In genomic region chr15:102208092-102208561, GRCm38 (mm10) we compare ENCODE assay signal across 17 mouse cellular contexts. TPM values are rescaled to one million over a fixed set of nuclear protein-coding genes. Genes with fewer than 3 reads are reported as not detected.
DNase-seq lines count a peak whose midpoint lies in the region; ATAC-seq and TF ChIP-seq lines count a peak whose summit lies in the region.
"Had no signal": no experiment of that assay in that cellular context is flagged by ENCODE, and none has a peak within 500 bp of the region (broad histone marks: within the 10 kb centered on the region; RNA-seq: fewer than 3 reads in every experiment).

No protein-coding gene starts in this region.

- DNase-seq in kidney, postnatal 10 days, result no peak
- DNase-seq in 416B (ENCODE audit: low read depth) (peak; percentile 65), ES-E14 (ENCODE audit: low read depth, low spot score) (no peak)
- DNase-seq in induced T-regulatory cell, adult 2 months (ENCODE audit: low read depth), result peak; percentile 62
- DNase-seq in urinary bladder, adult 2 months (ENCODE audit: low spot score), result no peak
- DNase-seq in cerebellum, adult 2 months, result no peak
- DNase-seq: adrenal gland, postnatal 36 days; gastrocnemius, postnatal 25 days; lung, adult 18-20 months; thymus, postnatal 14 days had no signal

- 0 out of 2 replicates have a peak overlapping the region, but pooled peaks have one; percentile 28 for H3K9ac ChIP-seq in kidney, embryonic 14.5 days (ENCODE audit: low read depth, low read length)
- H3K9ac ChIP-seq in ES-E14 (ENCODE audit: insufficient read depth, low read depth, low read length, poor library complexity, severe bottlenecking), result peak overlapping the region; percentile 34; the same call in 1 of the 2 replicates
- H3K9ac ChIP-seq: heart, embryonic 13.5 days; hindbrain, embryonic 12.5 days had no signal

- H3K9me3 ChIP-seq in kidney, embryonic 14.5 days (ENCODE audit: control insufficient read depth, low read length), result no peaks in the 10 kb centered on the region
- no peaks in the 10 kb centered on the region for H3K9me3 ChIP-seq in ES-E14 (ENCODE audit: control insufficient read depth, insufficient read depth, low read depth, low read length)
- H3K9me3 ChIP-seq: heart, embryonic 13.5 days; hindbrain, embryonic 12.5 days; neural tube, embryonic 13.5 days had no signal

- peaks cover 70% of the 10 kb centered on the region for H3K36me3 ChIP-seq in kidney, embryonic 14.5 days (ENCODE audit: control insufficient read depth, insufficient read depth, low read length)
- peaks cover 48% of the 10 kb centered on the region for H3K36me3 ChIP-seq in ES-E14 (ENCODE audit: control insufficient read depth, insufficient read depth, low read length, poor library complexity, severe bottlenecking)

- H3K27ac ChIP-seq in kidney, embryonic 14.5 days (ENCODE audit: low read depth, low read length), result no peak overlapping the region; the same call in 1 of the 2 replicates
- no peak overlapping the region for H3K27ac ChIP-seq in ES-E14 (ENCODE audit: insufficient read depth, low read depth, low read length, poor library complexity, severe bottlenecking)
- H3K27ac ChIP-seq in cerebellum, adult 2 months (ENCODE audit: insufficient read depth, low read length), result no peak overlapping the region
- H3K27ac ChIP-seq: heart, embryonic 13.5 days; hindbrain, embryonic 12.5 days; left cerebral cortex, adult 2 months; neural tube, embryonic 13.5 days had no signal

- no peak for TF ChIP-seq POLR2A in cerebellum, adult 2 months (IDR thresholded peaks at IDR 0.05; ENCODE audit: borderline replicate concordance, insufficient read depth, low read length)

- WGBS in kidney, embryonic 14.5 days, result 60% methylated on average over 9 of the region's 9 CpGs
- whole genome bisulfite sequencing in cerebellum, adult 2 months, result 85% methylated on average over 9 of the region's 9 CpGs

- ATAC-seq in kidney, embryonic 14.5 days (ENCODE audit: low FRiP score, low TSS enrichment), result no peak
- ATAC-seq: intestine, embryonic 16.5 days; midbrain, embryonic 16.5 days had no signal

- H3K27me3 ChIP-seq in kidney, embryonic 14.5 days (ENCODE audit: control insufficient read depth, insufficient read depth, low read length), result no peaks in the 10 kb centered on the region
- no peaks in the 10 kb centered on the region for H3K27me3 ChIP-seq in cerebellum, adult 2 months (ENCODE audit: control insufficient read depth, insufficient read depth, low read length)
- H3K27me3 ChIP-seq: heart, embryonic 13.5 days; hindbrain, embryonic 12.5 days; neural tube, embryonic 13.5 days had no signal

- no peak overlapping the region for H3K4me3 ChIP-seq in kidney, embryonic 14.5 days (ENCODE audit: low read length)
- H3K4me3 ChIP-seq in ES-E14 (ENCODE audit: insufficient read depth in 1 of 2, low read depth in 1 of 2, low read length in 2 of 2, poor library complexity in 1 of 2, severe bottlenecking in 1 of 2), result peak overlapping the region in 1 of 2 experiments; percentile 6; a peak in 2 of 4 replicates
- no peak overlapping the region for H3K4me3 ChIP-seq in cerebellum, adult 2 months (replicated peaks; ENCODE audit: insufficient read depth, low read depth, low read length)
- H3K4me3 ChIP-seq: heart, embryonic 13.5 days; hindbrain, embryonic 12.5 days; left cerebral cortex, adult 2 months; neural tube, embryonic 13.5 days had no signal

- no peak for TF ChIP-seq CTCF in cerebellum, adult 2 months (IDR thresholded peaks at IDR 0.05; ENCODE audit: borderline replicate concordance, insufficient read depth, low read depth, low read length)

- in situ Hi-C loops in ES-E14 (cut with MboI; ENCODE audit: low sequenced_read_pairs in 2 of 2, unreplicated experiment in 2 of 2), result no loop called here

- H3K4me1 ChIP-seq in kidney, embryonic 14.5 days (ENCODE audit: control insufficient read depth, insufficient read depth, low read length), result peaks cover 22% of the 10 kb centered on the region
- peaks cover 8 to 29% of the 10 kb centered on the region in 2 experiments for H3K4me1 ChIP-seq in ES-E14 (ENCODE audit: control insufficient read depth in 2 of 2, insufficient read depth in 2 of 2, low read length in 2 of 2, poor library complexity in 1 of 2)
- H3K4me1 ChIP-seq in cerebellum, adult 2 months (ENCODE audit: control insufficient read depth, insufficient read depth, low read length), result peaks cover 19% of the 10 kb centered on the region

- H3K4me2 ChIP-seq in kidney, embryonic 14.5 days (replicated peaks; ENCODE audit: low read depth, low read length), result no peak overlapping the region; the same call in 1 of the 2 replicates
- H3K4me2 ChIP-seq: heart, embryonic 13.5 days; hindbrain, embryonic 12.5 days had no signal

TF ChIP-seq in ES-E14, 5 proteins besides CTCF, POLR2A, EP300 and RAD21:
- no peak for TF ChIP-seq ZNF384 (IDR thresholded peaks at IDR 0.05; ENCODE audit: low read depth, low read length)

RNA-seq across cellular contexts. Expression of gene Csad, which starts 3.6 kb away (rescaled TPM):
- polyA plus RNA-seq in kidney, embryonic 14.5 days (2014; fragmentation: Nextera tagmentation; extraction: Ambion mirVana), result 50.6 and 68.1 TPM in 2 replicates
- total RNA-seq in ES-E14 (2012; rRNA removed), result 47.3 and 51.9 TPM in 2 replicates
- 92.4 and 102 TPM in 2 replicates for polyA plus RNA-seq in urinary bladder, adult 2 months (2012; rRNA removed)
- polyA plus RNA-seq in cerebellum, adult 2 months (2012; rRNA removed), result 53.0 and 60.3 TPM in 2 replicates

RNA-seq across cellular contexts. Expression of gene Zfp740, which starts 5.1 kb away (rescaled TPM):
- 30.1 and 59.9 TPM in 2 replicates for polyA plus RNA-seq in kidney, embryonic 14.5 days (2014; fragmentation: Nextera tagmentation; extraction: Ambion mirVana)
- total RNA-seq in ES-E14 (2012; rRNA removed), result 97.3 and 98.5 TPM in 2 replicates
- polyA plus RNA-seq in urinary bladder, adult 2 months (2012; rRNA removed), result 62.9 and 67.8 TPM in 2 replicates
- polyA plus RNA-seq in cerebellum, adult 2 months (2012; rRNA removed), result 79.3 and 81.7 TPM in 2 replicates

RNA-seq across cellular contexts. Expression of gene Itgb7, which starts 23.6 kb away (rescaled TPM):
- 1.1 and 1.7 TPM in 2 replicates for polyA plus RNA-seq in kidney, embryonic 14.5 days (2014; fragmentation: Nextera tagmentation; extraction: Ambion mirVana)
- 34.0 and 93.0 TPM in 2 replicates for total RNA-seq in ES-E14 (2012; rRNA removed)
- 7.0 and 13.2 TPM in 2 replicates for polyA plus RNA-seq in urinary bladder, adult 2 months (2012; rRNA removed)
- 5.2 and 8.4 TPM in 2 replicates for polyA plus RNA-seq in cerebellum, adult 2 months (2012; rRNA removed)

RNA-seq across cellular contexts. Expression of gene Rarg, which starts 49.2 kb away (rescaled TPM):
- 17.9 and 23.9 TPM in 2 replicates for polyA plus RNA-seq in kidney, embryonic 14.5 days (2014; fragmentation: Nextera tagmentation; extraction: Ambion mirVana)
- total RNA-seq in ES-E14 (2012; rRNA removed), result 101 and 115 TPM in 2 replicates
- 72.2 and 76.7 TPM in 2 replicates for polyA plus RNA-seq in urinary bladder, adult 2 months (2012; rRNA removed)
- 12.8 and 12.9 TPM in 2 replicates for polyA plus RNA-seq in cerebellum, adult 2 months (2012; rRNA removed)

RNA-seq across cellular contexts. Expression of gene Soat2, which starts 57.8 kb away (rescaled TPM):
- 0.11 and 0.28 TPM in 2 replicates for polyA plus RNA-seq in kidney, embryonic 14.5 days (2014; fragmentation: Nextera tagmentation; extraction: Ambion mirVana)
- 5.3 and 9.5 TPM in 2 replicates for total RNA-seq in ES-E14 (2012; rRNA removed)
- 0.59 and 0.89 TPM in 2 replicates for polyA plus RNA-seq in urinary bladder, adult 2 months (2012; rRNA removed)
- 0.08 TPM in 1 of 2 replicates, not detected in the other for polyA plus RNA-seq in cerebellum, adult 2 months (2012; rRNA removed)

Comparison
In these comparisons a context has a peak if more than half of its experiments do, and no peak if none do; other contexts are left out.
1. DNase-seq: peak in 416B (single experiment) and induced T-regulatory cell, adult 2 months (single experiment); none in kidney, postnatal 10 days (single experiment), ES-E14 (single experiment), urinary bladder, adult 2 months (single experiment) and cerebellum, adult 2 months (0 of 2).